In the genomic region with DNA sequence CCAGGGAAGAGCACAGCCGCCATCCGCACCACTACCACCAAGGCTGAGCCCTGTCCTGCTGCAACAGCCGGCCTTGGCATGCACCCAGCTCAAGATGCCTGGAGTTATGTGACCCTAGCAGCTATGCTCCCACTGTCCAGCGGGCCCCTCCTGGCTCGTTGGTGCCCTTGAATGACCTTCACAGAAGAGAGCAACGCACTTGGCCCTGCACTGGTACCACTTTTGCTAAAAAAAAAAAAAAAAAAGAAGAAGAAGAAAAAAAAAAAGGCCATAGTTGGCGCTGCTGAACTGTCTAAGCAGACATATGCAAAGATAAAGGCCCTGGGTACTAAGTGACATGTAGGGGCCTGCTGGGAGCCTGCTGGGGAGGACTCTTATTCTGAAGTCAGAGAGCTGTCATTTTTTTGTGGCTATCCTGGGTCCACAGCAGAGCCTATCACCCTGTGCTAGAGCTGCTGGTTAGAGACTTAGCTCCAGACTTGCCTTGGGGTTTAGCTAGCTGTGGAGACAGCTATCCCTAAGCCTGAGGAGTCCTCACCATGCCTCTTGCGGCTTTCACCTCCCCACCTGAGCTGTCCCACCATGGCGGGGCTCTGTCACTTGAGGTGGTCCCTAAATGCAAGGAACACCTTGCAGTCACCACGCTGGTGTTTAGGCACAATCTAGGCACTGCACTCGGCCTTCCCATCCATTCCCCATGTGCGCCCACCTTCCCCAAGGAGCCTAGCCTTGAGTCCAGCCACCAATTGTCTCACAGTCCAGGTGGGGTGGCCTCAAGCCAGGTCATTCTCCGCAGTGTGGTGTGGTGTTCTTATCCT, we compare ENCODE assay signal across 8 mouse cellular contexts. TPM values are rescaled to one million over a fixed set of nuclear protein-coding genes. Genes with fewer than 3 reads are reported as not detected.
DNase-seq lines count a peak whose midpoint lies in the region; ATAC-seq and TF ChIP-seq lines count a peak whose summit lies in the region.

No protein-coding gene starts in this region.

- no peaks in the 10 kb centered on the region for H3K27me3 ChIP-seq in forebrain, embryonic 13.5 days
- H3K27me3 ChIP-seq in forebrain, embryonic 15.5 days: no peaks in the 10 kb centered on the region
- no peaks in the 10 kb centered on the region for H3K27me3 ChIP-seq in liver, embryonic 14.5 days (ENCODE audit: control insufficient read depth, insufficient read depth, low read length)

- 0 out of 2 replicates have a peak, but pooled peaks have one; percentile 26 for ATAC-seq in forebrain, embryonic 13.5 days
- ATAC-seq in forebrain, embryonic 15.5 days (replicated peaks): no peak
- peak; percentile 86 for ATAC-seq in liver, embryonic 14.5 days (ENCODE audit: insufficient read depth)

- no peak overlapping the region for H3K4me2 ChIP-seq in forebrain, embryonic 13.5 days
- H3K4me2 ChIP-seq in forebrain, embryonic 15.5 days (replicated peaks): no peak overlapping the region
- H3K4me2 ChIP-seq in liver, embryonic 14.5 days (ENCODE audit: low read depth): peak overlapping the region; percentile 54

- H3K9ac ChIP-seq in forebrain, embryonic 13.5 days: no peak overlapping the region
- no peak overlapping the region for H3K9ac ChIP-seq in forebrain, embryonic 15.5 days (replicated peaks)
- 0 out of 2 replicates have a peak overlapping the region, but pooled peaks have one; percentile 20 for H3K9ac ChIP-seq in liver, embryonic 14.5 days (replicated peaks)

- no peak for TF ChIP-seq EP300 in liver, embryonic 14.5 days (IDR thresholded peaks at IDR 0.05; ENCODE audit: low read depth)

- 70% methylated on average over 13 of the region's 13 CpGs for WGBS in forebrain, embryonic 13.5 days
- 71% methylated on average over 13 of the region's 13 CpGs for WGBS in forebrain, embryonic 15.5 days
- WGBS in liver, embryonic 14.5 days (ENCODE audit: insufficient replicate concordance): 35% methylated on average over 13 of the region's 13 CpGs

- H3K4me1 ChIP-seq in forebrain, embryonic 13.5 days: 0 out of 2 replicates have a peak, but pooled peaks cover 3% of the 10 kb centered on the region
- no peaks in the 10 kb centered on the region for H3K4me1 ChIP-seq in forebrain, embryonic 15.5 days
- peaks cover 2 to 11% of the 10 kb centered on the region in 2 experiments; a peak in 2 of 4 replicates for H3K4me1 ChIP-seq in liver, embryonic 14.5 days (replicated peaks; ENCODE audit: control insufficient read depth in 2 of 2, insufficient read depth in 2 of 2, low read length in 1 of 2)

- H3K4me3 ChIP-seq in forebrain, embryonic 13.5 days: no peak overlapping the region
- H3K4me3 ChIP-seq in forebrain, embryonic 15.5 days: no peak overlapping the region
- H3K4me3 ChIP-seq in liver, embryonic 14.5 days (ENCODE audit: insufficient read depth in 1 of 2, low read depth in 2 of 2, low read length in 2 of 2): no peak overlapping the region

- no peaks in the 10 kb centered on the region for H3K36me3 ChIP-seq in forebrain, embryonic 13.5 days (ENCODE audit: poor library complexity, severe bottlenecking)
- no peaks in the 10 kb centered on the region for H3K36me3 ChIP-seq in forebrain, embryonic 15.5 days
- no peaks in the 10 kb centered on the region for H3K36me3 ChIP-seq in liver, embryonic 14.5 days (replicated peaks; ENCODE audit: control insufficient read depth, insufficient read depth, low read depth)

- peak; percentile 53 for DNase-seq in CD4-positive, CD25-positive, alpha-beta regulatory T cell, adult 2 months (ENCODE audit: low read depth, low spot score)
- peak; percentile 59 for DNase-seq in c-Kit-positive CD71-positive TER-119-negative erythroid progenitor cells, embryonic 14.5 days (ENCODE audit: low read depth)
- peak; percentile 52 for DNase-seq in induced T-regulatory cell, adult 2 months (ENCODE audit: low read depth)
- DNase-seq in liver, embryonic 14.5 days (ENCODE audit: low read depth in 3 of 3, low spot score in 3 of 3): peak in 2 of 3 experiments; percentile 41 to 53
- DNase-seq in right cerebral cortex, adult 18-20 months: no peak
- DNase-seq in right cerebral cortex, postnatal 4 days: no peak

- no peaks in the 10 kb centered on the region for H3K9me3 ChIP-seq in forebrain, embryonic 13.5 days (replicated peaks)
- H3K9me3 ChIP-seq in forebrain, embryonic 15.5 days: no peaks in the 10 kb centered on the region
- no peaks in the 10 kb centered on the region for H3K9me3 ChIP-seq in liver, embryonic 14.5 days (ENCODE audit: control insufficient read depth, low read length)

- TF ChIP-seq CTCF in liver, embryonic 14.5 days (IDR thresholded peaks at IDR 0.05; ENCODE audit: low read depth): no peak

- no peak overlapping the region for H3K27ac ChIP-seq in forebrain, embryonic 13.5 days
- H3K27ac ChIP-seq in forebrain, embryonic 15.5 days (replicated peaks): no peak overlapping the region
- peak overlapping the region; percentile 13 for H3K27ac ChIP-seq in liver, embryonic 14.5 days

RNA-seq across cellular contexts. Expression of gene Pmvk, which starts 5.4 kb away (rescaled TPM):
- polyA plus RNA-seq in forebrain, embryonic 13.5 days (2015; fragmentation: Nextera tagmentation; extraction: Ambion mirVana): 73.3 and 75.0 TPM in 2 replicates
- 80.2 and 80.9 TPM in 2 replicates for polyA plus RNA-seq in forebrain, embryonic 15.5 days (2015; fragmentation: Nextera tagmentation; extraction: Ambion mirVana)
- 23.4 and 32.2 TPM in 2 replicates for polyA plus RNA-seq in liver, embryonic 14.5 days (2012; rRNA removed)
- 32.1 and 36.5 TPM in 2 replicates for polyA plus RNA-seq in liver, embryonic 14.5 days (2014; fragmentation: Nextera tagmentation; extraction: Ambion mirVana)

RNA-seq across cellular contexts. Expression of gene Pbxip1, which starts 12.4 kb away (rescaled TPM):
- polyA plus RNA-seq in forebrain, embryonic 13.5 days (2015; fragmentation: Nextera tagmentation; extraction: Ambion mirVana): 10.2 TPM in 2 replicates
- 12.1 and 15.1 TPM in 2 replicates for polyA plus RNA-seq in forebrain, embryonic 15.5 days (2015; fragmentation: Nextera tagmentation; extraction: Ambion mirVana)
- 2.2 and 3.1 TPM in 2 replicates for polyA plus RNA-seq in liver, embryonic 14.5 days (2012; rRNA removed)
- polyA plus RNA-seq in liver, embryonic 14.5 days (2014; fragmentation: Nextera tagmentation; extraction: Ambion mirVana): 2.8 and 3.3 TPM in 2 replicates

RNA-seq across cellular contexts. Expression of gene Pygo2, which starts 18.9 kb away (rescaled TPM):
- polyA plus RNA-seq in forebrain, embryonic 13.5 days (2015; fragmentation: Nextera tagmentation; extraction: Ambion mirVana): 30.4 and 32.4 TPM in 2 replicates
- 39.4 and 41.5 TPM in 2 replicates for polyA plus RNA-seq in forebrain, embryonic 15.5 days (2015; fragmentation: Nextera tagmentation; extraction: Ambion mirVana)
- 12.9 and 15.2 TPM in 2 replicates for polyA plus RNA-seq in liver, embryonic 14.5 days (2012; rRNA removed)
- polyA plus RNA-seq in liver, embryonic 14.5 days (2014; fragmentation: Nextera tagmentation; extraction: Ambion mirVana): 8.4 and 10.7 TPM in 2 replicates

RNA-seq across cellular contexts. Expression of gene Shc1, which starts 30.7 kb away (rescaled TPM):
- 15.9 and 16.7 TPM in 2 replicates for polyA plus RNA-seq in forebrain, embryonic 13.5 days (2015; fragmentation: Nextera tagmentation; extraction: Ambion mirVana)
- 14.3 and 15.8 TPM in 2 replicates for polyA plus RNA-seq in forebrain, embryonic 15.5 days (2015; fragmentation: Nextera tagmentation; extraction: Ambion mirVana)
- 36.9 and 38.8 TPM in 2 replicates for polyA plus RNA-seq in liver, embryonic 14.5 days (2012; rRNA removed)
- 27.5 and 30.6 TPM in 2 replicates for polyA plus RNA-seq in liver, embryonic 14.5 days (2014; fragmentation: Nextera tagmentation; extraction: Ambion mirVana)

RNA-seq across cellular contexts. Expression of gene Cks1b, which starts 30.7 kb away (rescaled TPM):
- 352 TPM in 2 replicates for polyA plus RNA-seq in forebrain, embryonic 13.5 days (2015; fragmentation: Nextera tagmentation; extraction: Ambion mirVana)
- 165 and 196 TPM in 2 replicates for polyA plus RNA-seq in forebrain, embryonic 15.5 days (2015; fragmentation: Nextera tagmentation; extraction: Ambion mirVana)
- polyA plus RNA-seq in liver, embryonic 14.5 days (2012; rRNA removed): 133 and 172 TPM in 2 replicates
- polyA plus RNA-seq in liver, embryonic 14.5 days (2014; fragmentation: Nextera tagmentation; extraction: Ambion mirVana): 288 and 295 TPM in 2 replicates

Comparison
In these comparisons a context has a peak if more than half of its experiments do, and no peak if none do; other contexts are left out.
1. DNase-seq: peak in CD4-positive, CD25-positive, alpha-beta regulatory T cell, adult 2 months (single experiment), c-Kit-positive CD71-positive TER-119-negative erythroid progenitor cells, embryonic 14.5 days (single experiment), induced T-regulatory cell, adult 2 months (single experiment) and liver, embryonic 14.5 days (2 of 3); none in right cerebral cortex, adult 18-20 months (single experiment) and right cerebral cortex, postnatal 4 days (single experiment).